Mouse (Mus musculus): ENCODE data around the gene Fiz1.

DNA sequence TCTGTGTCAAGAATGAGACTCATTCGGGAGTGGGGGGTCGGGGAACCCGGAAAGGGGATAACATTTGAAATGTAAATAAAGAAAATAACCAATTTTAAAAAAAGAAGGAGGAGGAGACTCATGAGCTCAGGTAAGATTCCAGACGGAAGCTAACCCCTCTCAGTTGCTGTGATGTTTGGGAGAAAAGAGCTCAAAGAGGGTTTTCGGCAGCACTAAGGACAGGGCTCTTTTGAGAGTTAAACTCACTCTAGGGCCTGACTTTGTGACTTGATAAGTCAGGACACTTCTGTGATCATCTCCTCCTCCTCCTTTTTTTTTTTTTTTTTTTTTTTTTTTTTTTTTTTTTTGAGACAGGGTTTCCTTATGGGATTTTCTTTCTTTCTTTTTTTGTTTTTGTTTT is 24.4 kb upstream of the Fiz1 start:
- TF ChIP-seq POLR2A (IDR thresholded peaks at IDR 0.05; ENCODE audit: control insufficient read depth, low read depth, low read length) (no peak), CTCF (IDR thresholded peaks at IDR 0.05; ENCODE audit: control insufficient read depth, insufficient read depth, insufficient replicate concordance, low read depth, low read length) (no peak)
